Mouse (Mus musculus): ENCODE data around the gene Alox5. TPM values are rescaled to one million over a fixed set of nuclear protein-coding genes. Genes with fewer than 3 reads are reported as not detected.

Gene Alox5
- polyA plus RNA-seq, 1 experiment from 2014 or later: 0.89 TPM

DNA sequence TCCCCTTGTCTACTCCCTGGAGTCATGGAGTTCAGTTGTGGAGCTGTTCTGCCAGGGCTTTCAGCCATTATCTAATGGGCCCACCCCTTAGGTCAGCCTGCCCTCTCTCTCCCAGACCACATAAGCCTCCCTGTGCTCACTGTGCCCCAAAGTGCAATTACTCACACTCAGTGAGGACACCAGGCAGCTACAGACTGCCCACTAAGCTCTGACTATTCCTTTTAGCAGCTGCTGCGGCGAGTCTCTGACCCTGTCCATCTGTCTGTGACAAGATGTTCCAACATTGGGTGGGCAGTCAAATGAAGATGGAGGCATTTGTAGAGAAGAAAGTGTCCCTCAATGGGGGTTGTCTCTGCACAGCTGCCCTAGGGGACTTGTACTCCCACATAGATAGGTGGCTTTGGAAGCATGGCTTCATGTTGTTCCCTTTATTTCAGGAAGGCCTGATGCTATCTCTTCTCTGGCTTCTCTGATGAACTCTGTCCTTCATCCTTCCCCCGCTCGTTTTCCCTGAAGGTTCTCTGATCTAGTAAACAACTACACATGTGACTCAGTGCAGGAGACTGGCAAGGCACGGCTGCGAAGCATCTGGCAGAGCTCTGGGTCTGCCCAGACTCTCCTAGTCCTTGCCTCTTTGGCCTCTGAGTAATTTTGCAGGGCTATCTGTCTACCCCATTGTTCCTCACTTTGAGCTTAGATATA, 52.9 kb downstream of the Alox5 start:
- H3K9ac ChIP-seq (replicated peaks; ENCODE audit: low read length): no peak overlapping the region
- H3K4me1 ChIP-seq (ENCODE audit: insufficient read depth, low read length): no peaks in the 10 kb centered on the region
- no peak overlapping the region for H3K27ac ChIP-seq (ENCODE audit: low read length)
- no peaks in the 10 kb centered on the region for H3K9me3 ChIP-seq (ENCODE audit: low read length)
- no peak overlapping the region for H3K4me2 ChIP-seq (replicated peaks; ENCODE audit: low read depth, low read length)
- H3K4me3 ChIP-seq (ENCODE audit: low read length): no peak overlapping the region
- no peaks in the 10 kb centered on the region for H3K27me3 ChIP-seq (ENCODE audit: insufficient read depth, low read length)
- ATAC-seq (ENCODE audit: low FRiP score, low TSS enrichment): no peak
- 90% methylated on average over 6 of the region's 6 CpGs for WGBS
- H3K36me3 ChIP-seq (ENCODE audit: insufficient read depth, low read length): peaks cover 9% of the 10 kb centered on the region

DNA sequence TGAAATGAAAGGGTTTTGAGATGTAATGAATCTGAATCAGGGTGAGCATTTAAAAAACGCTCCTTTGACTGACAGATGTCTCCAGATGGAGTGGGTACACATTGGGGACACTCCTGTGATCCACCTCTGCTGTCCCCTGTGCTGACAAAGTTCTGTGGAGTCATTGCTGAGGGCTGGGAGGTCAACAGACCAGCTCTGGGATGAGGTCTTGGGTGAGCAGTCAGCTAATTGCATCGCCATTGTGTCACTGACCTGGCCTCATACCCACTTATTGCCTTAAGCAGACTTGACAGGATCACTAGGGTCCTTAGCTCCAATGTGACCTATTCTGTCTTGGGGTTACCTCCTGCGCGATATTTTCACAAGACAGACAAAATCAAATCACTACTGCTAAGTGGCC, 53.8 kb downstream of the Alox5 start:
- Histone ChIP-seq H3K9me3 (ENCODE audit: low read length) (no peaks in the 10 kb centered on the region), H3K4me2 (replicated peaks; ENCODE audit: low read depth, low read length) (no peak overlapping the region), H3K4me3 (ENCODE audit: low read length) (no peak overlapping the region), H3K9ac (replicated peaks; ENCODE audit: low read length) (no peak overlapping the region), H3K27me3 (ENCODE audit: insufficient read depth, low read length) (no peaks in the 10 kb centered on the region), H3K4me1 (ENCODE audit: insufficient read depth, low read length) (no peaks in the 10 kb centered on the region), H3K36me3 (ENCODE audit: insufficient read depth, low read length) (peaks cover 9% of the 10 kb centered on the region), H3K27ac (ENCODE audit: low read length) (no peak overlapping the region)
- ATAC-seq (ENCODE audit: low FRiP score, low TSS enrichment): no peak
- WGBS: 84% methylated on average over 4 of the region's 4 CpGs

DNA sequence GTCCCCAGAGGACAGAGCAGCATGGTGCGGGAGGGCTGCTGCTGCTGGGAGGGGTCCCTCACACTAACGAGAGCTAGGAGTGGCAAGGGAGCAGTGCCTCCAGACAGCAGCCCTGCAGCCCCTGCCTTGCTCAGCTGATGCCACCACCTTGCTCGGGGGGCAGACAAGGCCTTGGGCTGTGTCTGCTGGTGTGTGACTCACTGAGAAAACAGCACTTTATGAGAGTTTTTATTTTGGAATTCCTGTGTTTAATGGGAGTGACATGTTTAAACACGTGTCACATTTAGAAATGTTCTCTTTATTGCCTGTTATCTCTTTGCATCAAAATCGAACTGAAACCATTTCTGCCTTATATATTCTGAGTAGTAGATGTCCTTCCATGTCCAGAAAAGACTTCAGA, 54.3 kb downstream of the Alox5 start:
- Histone ChIP-seq H3K9me3 (ENCODE audit: low read length) (no peaks in the 10 kb centered on the region), H3K4me1 (ENCODE audit: insufficient read depth, low read length) (no peaks in the 10 kb centered on the region), H3K36me3 (ENCODE audit: insufficient read depth, low read length) (peaks cover 9% of the 10 kb centered on the region), H3K27ac (ENCODE audit: low read length) (no peak overlapping the region), H3K9ac (replicated peaks; ENCODE audit: low read length) (no peak overlapping the region), H3K4me3 (ENCODE audit: low read length) (no peak overlapping the region), H3K27me3 (ENCODE audit: insufficient read depth, low read length) (no peaks in the 10 kb centered on the region), H3K4me2 (replicated peaks; ENCODE audit: low read depth, low read length) (no peak overlapping the region)
- ATAC-seq (ENCODE audit: low FRiP score, low TSS enrichment): no peak
- 55% methylated on average over 5 of the region's 5 CpGs for WGBS

DNA sequence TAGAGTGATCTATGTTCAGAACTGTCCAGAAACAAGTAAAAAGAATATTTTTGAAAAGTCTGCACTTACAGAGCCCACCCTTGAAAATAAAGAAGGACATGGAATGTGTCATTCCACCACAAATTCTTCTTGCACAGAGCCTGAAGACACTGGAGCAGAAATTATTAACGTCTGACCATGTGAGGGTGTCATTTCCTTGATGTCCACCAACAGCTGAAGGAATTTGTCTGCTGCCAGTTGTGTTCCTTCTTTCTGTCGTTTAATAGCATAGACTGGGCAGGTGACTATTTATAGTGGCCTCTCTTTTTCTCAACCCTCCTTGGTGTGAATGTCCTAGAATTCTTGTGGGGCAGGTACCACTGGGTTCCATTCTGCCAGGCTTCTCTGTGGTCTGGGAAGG, 54.8 kb downstream of the Alox5 start:
- no peaks in the 10 kb centered on the region for H3K27me3 ChIP-seq (ENCODE audit: insufficient read depth, low read length)
- no peaks in the 10 kb centered on the region for H3K4me1 ChIP-seq (ENCODE audit: insufficient read depth, low read length)
- no peaks in the 10 kb centered on the region for H3K9me3 ChIP-seq (ENCODE audit: low read length)
- no peak overlapping the region for H3K9ac ChIP-seq (replicated peaks; ENCODE audit: low read length)
- H3K36me3 ChIP-seq (ENCODE audit: insufficient read depth, low read length): peaks cover 9% of the 10 kb centered on the region
- no peak for ATAC-seq (ENCODE audit: low FRiP score, low TSS enrichment)
- H3K4me2 ChIP-seq (replicated peaks; ENCODE audit: low read depth, low read length): no peak overlapping the region
- no peak overlapping the region for H3K27ac ChIP-seq (ENCODE audit: low read length)
- 46% methylated on average over 2 of the region's 2 CpGs for WGBS
- H3K4me3 ChIP-seq (ENCODE audit: low read length): no peak overlapping the region

DNA sequence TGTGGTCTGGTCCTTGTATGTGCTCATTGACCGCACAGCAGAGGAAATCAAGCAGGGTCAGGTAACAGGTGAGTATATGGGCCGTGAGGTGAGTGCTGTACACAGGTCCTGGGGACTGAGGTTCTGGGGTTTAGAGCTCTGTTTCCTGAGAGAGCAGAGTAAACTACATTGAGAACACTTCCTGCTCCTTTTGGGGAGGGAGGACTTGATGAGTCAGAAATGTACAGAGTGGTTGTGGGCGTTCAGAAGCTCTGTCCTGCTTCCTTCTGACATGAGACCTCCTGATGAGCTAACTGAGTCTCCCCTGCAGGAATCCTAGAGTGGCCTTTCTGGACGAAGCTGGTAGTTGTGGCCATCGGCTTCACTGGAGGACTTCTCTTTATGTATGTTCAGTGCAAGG, 55.3 kb downstream of the Alox5 start:
- H3K27me3 ChIP-seq (ENCODE audit: insufficient read depth, low read length): no peaks in the 10 kb centered on the region
- H3K4me1 ChIP-seq (ENCODE audit: insufficient read depth, low read length): no peaks in the 10 kb centered on the region
- H3K4me2 ChIP-seq (replicated peaks; ENCODE audit: low read depth, low read length): no peak overlapping the region
- ATAC-seq (ENCODE audit: low FRiP score, low TSS enrichment): no peak
- 83% methylated on average over 5 of the region's 5 CpGs for WGBS
- no peak overlapping the region for H3K27ac ChIP-seq (ENCODE audit: low read length)
- no peak overlapping the region for H3K4me3 ChIP-seq (ENCODE audit: low read length)
- peaks cover 9% of the 10 kb centered on the region for H3K36me3 ChIP-seq (ENCODE audit: insufficient read depth, low read length)
- no peak overlapping the region for H3K9ac ChIP-seq (replicated peaks; ENCODE audit: low read length)
- no peaks in the 10 kb centered on the region for H3K9me3 ChIP-seq (ENCODE audit: low read length)

DNA sequence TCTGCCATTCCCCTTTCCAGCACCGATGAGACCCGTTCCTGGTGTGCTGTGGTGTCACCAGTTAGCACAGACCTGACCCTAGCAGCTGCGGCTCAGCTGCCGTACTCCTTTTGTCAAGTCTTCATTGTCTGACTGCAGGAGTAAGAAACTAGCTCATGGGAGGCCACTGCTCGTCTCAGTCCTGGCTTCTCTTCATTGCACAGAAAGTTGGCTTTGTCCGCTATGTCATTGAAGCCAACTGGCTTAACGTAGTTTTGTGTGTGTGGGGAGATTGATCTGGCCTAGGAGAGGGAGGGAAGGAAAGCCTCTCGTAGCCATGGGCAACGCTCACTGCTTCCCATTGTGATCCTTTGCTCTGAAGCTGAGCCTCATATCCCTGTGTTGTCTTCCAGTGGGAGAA, 55.7 kb downstream of the Alox5 start:
- 90% methylated on average over 9 of the region's 9 CpGs for WGBS
- Histone ChIP-seq H3K9ac (replicated peaks; ENCODE audit: low read length) (no peak overlapping the region), H3K9me3 (ENCODE audit: low read length) (no peaks in the 10 kb centered on the region), H3K4me2 (replicated peaks; ENCODE audit: low read depth, low read length) (no peak overlapping the region), H3K4me1 (ENCODE audit: insufficient read depth, low read length) (no peaks in the 10 kb centered on the region), H3K36me3 (ENCODE audit: insufficient read depth, low read length) (peaks cover 5% of the 10 kb centered on the region), H3K4me3 (ENCODE audit: low read length) (no peak overlapping the region), H3K27ac (ENCODE audit: low read length) (no peak overlapping the region), H3K27me3 (ENCODE audit: insufficient read depth, low read length) (no peaks in the 10 kb centered on the region)
- no peak for ATAC-seq (ENCODE audit: low FRiP score, low TSS enrichment)

DNA sequence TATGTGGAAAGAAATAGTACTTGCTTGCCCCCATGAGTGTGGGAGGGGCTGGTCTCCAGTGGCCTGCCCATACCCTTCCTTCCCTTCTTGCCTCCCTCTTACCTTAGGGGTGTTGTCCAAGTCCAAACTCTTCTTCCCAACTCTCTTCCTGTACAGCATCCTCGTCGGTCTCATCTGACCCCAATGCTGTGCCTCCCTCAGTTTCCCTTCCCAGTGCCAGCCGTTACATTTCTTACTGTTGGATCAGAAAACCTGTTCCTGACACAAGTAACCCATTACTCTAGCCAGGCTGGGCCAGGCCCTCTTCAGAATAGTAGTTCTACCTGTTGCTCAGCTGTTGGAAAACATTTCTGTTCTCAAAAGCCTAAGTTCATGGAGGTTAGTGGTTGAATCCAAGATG, 58.6 kb downstream of the Alox5 start:
- Histone ChIP-seq H3K9me3 (ENCODE audit: low read length) (no peaks in the 10 kb centered on the region), H3K4me2 (replicated peaks; ENCODE audit: low read depth, low read length) (no peak overlapping the region), H3K27me3 (ENCODE audit: insufficient read depth, low read length) (no peaks in the 10 kb centered on the region), H3K4me3 (ENCODE audit: low read length) (no peak overlapping the region), H3K9ac (replicated peaks; ENCODE audit: low read length) (no peak overlapping the region), H3K27ac (ENCODE audit: low read length) (no peak overlapping the region), H3K36me3 (ENCODE audit: insufficient read depth, low read length) (peaks cover 2% of the 10 kb centered on the region; the same call in 1 of the 2 replicates), H3K4me1 (ENCODE audit: insufficient read depth, low read length) (no peaks in the 10 kb centered on the region)
- no peak for ATAC-seq (ENCODE audit: low FRiP score, low TSS enrichment)
- 93% methylated on average over 3 of the region's 3 CpGs for WGBS

DNA sequence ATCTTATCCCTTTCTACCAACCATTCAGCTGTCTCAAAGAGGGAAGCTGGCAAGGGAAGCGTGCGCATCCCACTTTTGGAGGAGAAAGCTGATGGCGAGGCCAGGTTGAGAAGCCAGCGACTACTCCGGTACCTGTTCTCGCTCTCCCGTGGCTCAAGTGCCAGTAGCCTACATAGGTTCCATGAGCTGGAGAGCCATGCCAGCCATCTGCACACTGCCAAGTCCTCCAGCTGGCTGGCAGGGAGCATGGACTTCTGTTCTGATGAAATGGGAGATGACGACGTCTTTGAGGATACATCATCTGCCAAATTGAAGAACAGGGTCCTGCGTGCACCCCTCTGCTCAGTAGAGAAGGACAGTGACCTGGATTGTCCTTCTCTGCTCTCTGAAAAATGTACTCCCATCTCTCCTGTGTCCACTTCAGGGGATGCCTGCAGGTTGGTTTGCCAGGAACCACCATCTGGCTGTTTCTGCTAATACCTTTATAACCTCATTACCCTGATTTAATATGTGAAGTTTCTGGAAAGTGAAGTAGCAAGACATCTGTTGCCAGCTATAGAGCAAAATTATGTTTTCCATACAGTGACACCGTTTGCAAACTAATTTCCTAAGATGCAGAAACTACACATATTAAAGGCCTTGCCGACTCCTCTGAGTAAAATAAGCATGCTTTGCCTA, 59.1 kb downstream of the Alox5 start:
- no peak overlapping the region for H3K4me2 ChIP-seq (replicated peaks; ENCODE audit: low read depth, low read length)
- 96% methylated on average over 12 of the region's 12 CpGs for WGBS
- H3K27me3 ChIP-seq (ENCODE audit: insufficient read depth, low read length): no peaks in the 10 kb centered on the region
- H3K36me3 ChIP-seq (ENCODE audit: insufficient read depth, low read length): peaks cover 2% of the 10 kb centered on the region; the same call in 1 of the 2 replicates
- no peak overlapping the region for H3K27ac ChIP-seq (ENCODE audit: low read length)
- no peaks in the 10 kb centered on the region for H3K4me1 ChIP-seq (ENCODE audit: insufficient read depth, low read length)
- no peak overlapping the region for H3K4me3 ChIP-seq (ENCODE audit: low read length)
- ATAC-seq (ENCODE audit: low FRiP score, low TSS enrichment): no peak
- no peaks in the 10 kb centered on the region for H3K9me3 ChIP-seq (ENCODE audit: low read length)
- H3K9ac ChIP-seq (replicated peaks; ENCODE audit: low read length): no peak overlapping the region

DNA sequence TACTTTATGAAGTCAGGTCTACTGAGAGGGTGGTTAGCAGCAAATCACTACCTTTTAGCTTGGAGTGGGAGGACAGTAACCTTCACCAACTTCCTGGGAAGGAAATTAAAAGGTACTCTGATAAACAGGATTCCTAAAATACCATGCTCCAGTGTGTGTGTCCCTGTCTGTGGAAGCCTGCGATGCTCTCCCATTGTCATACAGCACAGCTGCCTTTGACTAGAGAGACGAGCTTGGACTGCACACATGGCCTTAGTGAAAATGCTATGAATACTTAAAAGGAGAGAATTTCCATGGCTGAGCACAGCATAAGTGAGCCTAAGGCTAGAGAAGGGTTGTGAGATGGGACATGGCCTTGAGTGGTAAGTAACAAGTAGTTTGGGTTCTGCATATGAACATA, 62.8 kb downstream of the Alox5 start:
- no peak overlapping the region for H3K9ac ChIP-seq (replicated peaks; ENCODE audit: low read length)
- no peaks in the 10 kb centered on the region for H3K27me3 ChIP-seq (ENCODE audit: insufficient read depth, low read length)
- ATAC-seq (ENCODE audit: low FRiP score, low TSS enrichment): no peak
- H3K4me2 ChIP-seq (replicated peaks; ENCODE audit: low read depth, low read length): no peak overlapping the region
- 85% methylated on average over 2 of the region's 2 CpGs for WGBS
- H3K36me3 ChIP-seq (ENCODE audit: insufficient read depth, low read length): no peaks in the 10 kb centered on the region
- H3K9me3 ChIP-seq (ENCODE audit: low read length): no peaks in the 10 kb centered on the region
- 0 out of 2 replicates have a peak, but pooled peaks cover 5% of the 10 kb centered on the region for H3K4me1 ChIP-seq (ENCODE audit: insufficient read depth, low read length)
- H3K4me3 ChIP-seq (ENCODE audit: low read length): no peak overlapping the region
- H3K27ac ChIP-seq (ENCODE audit: low read length): no peak overlapping the region

DNA sequence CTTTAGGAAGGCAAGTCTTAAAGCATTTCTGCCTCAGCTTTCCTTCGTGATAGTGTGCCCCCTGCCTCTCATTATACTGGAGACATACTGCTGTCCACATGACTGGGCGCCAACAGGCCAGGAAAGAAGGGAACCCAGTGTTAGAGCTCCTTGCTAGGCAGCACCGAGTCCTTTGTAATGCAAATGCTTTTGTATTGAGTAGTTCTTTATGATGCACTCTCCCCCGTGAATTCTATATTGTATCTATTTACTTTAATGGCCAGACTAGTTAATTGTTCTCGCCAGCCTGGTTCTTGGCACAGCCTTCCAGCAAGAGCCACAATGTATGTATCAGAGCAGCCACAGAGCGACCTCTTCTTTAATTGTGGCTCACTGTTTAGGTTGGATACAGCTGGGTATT, 63.4 kb downstream of the Alox5 start:
- ATAC-seq (ENCODE audit: low FRiP score, low TSS enrichment): no peak
- Histone ChIP-seq H3K4me1 (ENCODE audit: insufficient read depth, low read length) (0 out of 2 replicates have a peak, but pooled peaks cover 5% of the 10 kb centered on the region), H3K27ac (ENCODE audit: low read length) (no peak overlapping the region), H3K36me3 (ENCODE audit: insufficient read depth, low read length) (no peaks in the 10 kb centered on the region), H3K27me3 (ENCODE audit: insufficient read depth, low read length) (no peaks in the 10 kb centered on the region), H3K9me3 (ENCODE audit: low read length) (no peaks in the 10 kb centered on the region), H3K4me2 (replicated peaks; ENCODE audit: low read depth, low read length) (no peak overlapping the region), H3K9ac (replicated peaks; ENCODE audit: low read length) (no peak overlapping the region), H3K4me3 (ENCODE audit: low read length) (no peak overlapping the region)
- 43% methylated on average over 6 of the region's 6 CpGs for WGBS

Measured in kidney, embryonic 16.5 days (tissue).